Mouse (Mus musculus) myocyte (in vitro differentiated cells): ENCODE results near the gene Gm42791. TPM values are rescaled to one million over a fixed set of nuclear protein-coding genes. Genes with fewer than 3 reads are reported as not detected.

Experiments used
- H3K27me3 ChIP-seq: one replicate; pipeline ENCODE4 v1.6.1; 2011; ENCODE audit not compliant: control insufficient read depth, insufficient read depth, insufficient read length
- H3K36me3 ChIP-seq: one replicate; pipeline ENCODE4 v1.6.1; 2011; ENCODE audit not compliant: control insufficient read depth, insufficient read depth
- H3K4me2 ChIP-seq: one replicate; pipeline ENCODE4 v1.6.1; 2011; ENCODE audit warnings: low read depth, control low read depth
- H3K4me3 ChIP-seq: one replicate; pipeline ENCODE4 v1.5.1; 2011; ENCODE audit warnings: mild to moderate bottlenecking, control low read depth, moderate library complexity
- H3K79me2 ChIP-seq: one replicate; pipeline ENCODE4 v1.6.1; 2011; ENCODE audit not compliant: control insufficient read depth, insufficient read depth
- H3ac ChIP-seq: one replicate; pipeline ENCODE4 v1.6.1; 2011; ENCODE audit not compliant: control insufficient read depth, insufficient read length
- CEBPB ChIP-seq: IDR thresholded peaks from 2 replicates; pipeline ENCODE4 v1.6.1; 2011; ENCODE audit warnings: mild to moderate bottlenecking, moderate library complexity; ENCODE audit not compliant: poor library complexity, insufficient read depth, severe bottlenecking
- E2F4 ChIP-seq: IDR thresholded peaks from one replicate; pipeline ENCODE4 v1.6.1; 2011; ENCODE audit warnings: mild to moderate bottlenecking, control low read depth, moderate library complexity; ENCODE audit not compliant: insufficient read depth
- MAX ChIP-seq: IDR thresholded peaks from one replicate; pipeline ENCODE4 v1.6.1; 2011; ENCODE audit warnings: low read depth, mild to moderate bottlenecking, control low read depth
- MYOD1 ChIP-seq, 3 experiments: IDR thresholded peaks; one replicate each; pipeline ENCODE4 v1.6.1; 2011; ENCODE audit warnings: control low read depth in 2 of 3, low read depth in 2 of 3, mild to moderate bottlenecking in 2 of 3, moderate library complexity in 1 of 3; ENCODE audit not compliant: insufficient read length in 2 of 3, control insufficient read depth in 1 of 3
- MYOG ChIP-seq, 3 experiments: IDR thresholded peaks; one replicate each; pipeline ENCODE4 v1.6.1; 2011; ENCODE audit warnings: control low read depth in 2 of 3, low read depth in 2 of 3, mild to moderate bottlenecking in 2 of 3; ENCODE audit not compliant: insufficient read length in 2 of 3, control insufficient read depth in 1 of 3, insufficient read depth in 1 of 3
- POLR2A ChIP-seq: IDR thresholded peaks from one replicate; pipeline ENCODE4 v1.6.1; 2011; ENCODE audit warnings: low read depth, mild to moderate bottlenecking, control low read depth, moderate library complexity; ENCODE audit not compliant: insufficient read length
- POLR2AphosphoS2 ChIP-seq: IDR thresholded peaks from one replicate; pipeline ENCODE4 v1.6.1; 2011; ENCODE audit warnings: low read depth, control low read depth; ENCODE audit not compliant: insufficient read length
- REST ChIP-seq: IDR thresholded peaks from one replicate; pipeline ENCODE4 v1.6.1; 2011; ENCODE audit warnings: mild to moderate bottlenecking, control low read depth, moderate library complexity; ENCODE audit not compliant: insufficient read depth, insufficient read length
- SRF ChIP-seq: IDR thresholded peaks from one replicate; pipeline ENCODE4 v1.6.1; 2011; ENCODE audit warnings: low read depth; ENCODE audit not compliant: control insufficient read depth, insufficient read length
- TCF12 ChIP-seq: IDR thresholded peaks from one replicate; pipeline ENCODE4 v1.6.1; 2011; ENCODE audit warnings: mild to moderate bottlenecking, control low read depth; ENCODE audit not compliant: poor library complexity, insufficient read depth, severe bottlenecking
- TCF3 ChIP-seq: IDR thresholded peaks from one replicate; pipeline ENCODE4 v1.6.1; 2011; ENCODE audit warnings: low read depth, control low read depth; ENCODE audit not compliant: insufficient read length
- USF1 ChIP-seq: IDR thresholded peaks from one replicate; pipeline ENCODE4 v1.6.1; 2011; ENCODE audit warnings: low read depth, mild to moderate bottlenecking, control low read depth, moderate library complexity
- polyA plus RNA-seq: library from polyadenylated mRNA; unstranded; fragments of >200 nt; fragmentation: generic; extraction: Trizol; gene quantifications from one replicate; pipeline ENCODE4 v1.2.1, GENCODE M21; 2012; ENCODE audit warnings: missing spikeins

Gene Gm42791
- polyA plus RNA-seq, 1 experiment: 0.11 TPM

DNA sequence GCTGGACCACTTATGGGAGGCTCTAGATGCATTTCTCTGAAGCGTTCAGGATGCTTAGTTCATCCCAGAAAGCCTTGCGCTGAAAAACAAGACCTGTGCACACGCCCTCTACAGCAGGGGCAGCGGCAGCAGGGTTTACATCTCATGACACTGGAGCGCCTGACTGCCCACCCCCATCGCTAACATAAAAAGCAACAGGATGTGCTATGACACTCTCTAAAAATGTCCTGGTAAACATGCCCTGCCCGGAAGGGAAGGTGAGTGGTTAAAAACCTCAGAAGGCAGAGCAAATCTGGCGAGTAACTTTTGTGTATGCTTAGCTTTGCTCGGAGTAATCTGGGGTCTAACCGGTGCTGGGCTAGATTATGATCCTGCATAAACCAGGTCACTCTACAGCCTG, 128.4 kb downstream of the Gm42791 start:
- H3K79me2 ChIP-seq: no peaks in the 10 kb centered on the region
- no peak for TF ChIP-seq POLR2AphosphoS2
- H3K27me3 ChIP-seq: no peaks in the 10 kb centered on the region
- no peaks in the 10 kb centered on the region for H3K36me3 ChIP-seq
- no peak overlapping the region for H3K4me2 ChIP-seq
- H3ac ChIP-seq: no peak overlapping the region
- H3K4me3 ChIP-seq: no peak overlapping the region

DNA sequence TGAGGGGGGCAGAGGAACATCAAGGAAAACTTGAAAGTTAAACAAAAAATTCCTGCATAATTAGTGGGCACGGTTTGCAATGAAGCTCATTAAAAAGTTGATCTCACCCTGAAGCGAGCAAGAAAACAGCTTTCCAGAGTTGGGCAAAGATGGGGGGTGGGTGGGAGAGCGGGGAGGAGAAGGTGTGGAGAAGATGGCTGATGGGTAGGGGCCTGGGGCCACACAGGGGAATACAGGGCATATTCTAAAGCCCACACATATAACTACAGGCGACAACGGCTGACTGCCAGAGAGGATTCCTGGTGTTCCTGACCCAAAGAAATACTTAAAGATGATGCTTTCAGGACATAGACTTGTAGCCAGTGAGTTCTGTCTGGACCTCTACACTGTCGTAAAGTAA, 131.5 kb downstream of the Gm42791 start:
- Histone ChIP-seq H3K79me2 (no peaks in the 10 kb centered on the region), H3K4me2 (no peak overlapping the region), H3K4me3 (no peak overlapping the region), H3ac (no peak overlapping the region), H3K36me3 (no peaks in the 10 kb centered on the region), H3K27me3 (no peaks in the 10 kb centered on the region)
- TF ChIP-seq USF1: no peak
- TF ChIP-seq SRF: no peak
- no peak for TF ChIP-seq MYOD1 (IDR thresholded peaks at IDR 0.05; ENCODE audit: control insufficient read depth in 1 of 3, insufficient read length in 2 of 3, low read depth in 2 of 3)
- TF ChIP-seq REST: no peak
- no peak for TF ChIP-seq TCF3
- no peak for TF ChIP-seq MYOG (IDR thresholded peaks at IDR 0.05; ENCODE audit: control insufficient read depth in 1 of 3, insufficient read depth in 1 of 3, insufficient read length in 2 of 3, low read depth in 2 of 3)
- no peak for TF ChIP-seq TCF12
- TF ChIP-seq CEBPB: no peak
- no peak for TF ChIP-seq POLR2AphosphoS2
- TF ChIP-seq POLR2A: no peak
- no peak for TF ChIP-seq E2F4
- TF ChIP-seq MAX: no peak

DNA sequence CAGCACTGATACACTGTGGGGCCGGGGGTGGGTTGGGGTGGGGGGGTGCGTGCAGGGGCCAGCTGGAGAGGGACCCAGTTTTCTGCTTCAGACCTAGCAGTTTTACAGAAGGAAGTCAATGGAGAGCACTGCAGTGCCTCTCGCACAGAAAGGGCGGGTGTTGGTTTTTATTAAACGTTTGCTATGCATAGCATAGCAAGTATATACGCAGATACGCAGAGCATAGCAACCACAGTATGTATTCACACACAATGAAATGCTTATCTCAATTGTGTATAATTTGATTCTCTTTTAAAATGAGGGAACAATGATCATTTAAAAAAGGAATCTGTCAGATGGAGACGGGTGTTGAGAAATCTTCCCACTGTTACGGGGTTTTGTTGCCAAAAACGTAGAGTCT, 132.1 kb downstream of the Gm42791 start:
- Histone ChIP-seq H3K79me2 (no peaks in the 10 kb centered on the region), H3K4me2 (no peak overlapping the region), H3K4me3 (no peak overlapping the region), H3ac (no peak overlapping the region), H3K36me3 (no peaks in the 10 kb centered on the region), H3K27me3 (no peaks in the 10 kb centered on the region)
- no peak for TF ChIP-seq POLR2AphosphoS2
- no peak for TF ChIP-seq USF1
- TF ChIP-seq MYOG (IDR thresholded peaks at IDR 0.05; ENCODE audit: control insufficient read depth in 1 of 3, insufficient read depth in 1 of 3, insufficient read length in 2 of 3, low read depth in 2 of 3): no peak
- no peak for TF ChIP-seq CEBPB
- no peak for TF ChIP-seq POLR2A
- TF ChIP-seq REST: no peak
- no peak for TF ChIP-seq TCF3
- no peak for TF ChIP-seq MYOD1 (IDR thresholded peaks at IDR 0.05; ENCODE audit: control insufficient read depth in 1 of 3, insufficient read length in 2 of 3, low read depth in 2 of 3)
- TF ChIP-seq MAX: no peak
- no peak for TF ChIP-seq E2F4

DNA sequence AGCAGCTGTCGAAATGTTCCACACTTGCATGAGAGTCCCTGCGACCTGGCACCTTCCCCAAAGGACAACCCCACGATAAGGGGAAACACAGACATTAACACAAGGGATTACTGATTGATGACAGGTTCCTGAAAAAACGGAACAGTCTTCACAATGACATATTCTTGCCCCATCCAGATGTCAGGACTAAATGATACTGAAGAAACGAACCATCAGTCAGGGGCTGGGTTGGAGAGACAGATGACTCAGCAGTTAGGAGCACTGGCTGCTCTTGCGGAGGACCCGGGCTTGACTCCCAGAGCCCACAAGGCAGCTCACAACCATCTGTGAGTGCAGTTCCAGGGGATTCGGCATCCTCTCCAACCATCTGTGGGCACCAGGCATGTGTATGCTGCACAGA, 132.8 kb downstream of the Gm42791 start:
- H3K4me2 ChIP-seq: no peak overlapping the region
- H3K79me2 ChIP-seq: no peaks in the 10 kb centered on the region
- H3K4me3 ChIP-seq: no peak overlapping the region
- H3K36me3 ChIP-seq: no peaks in the 10 kb centered on the region
- H3K27me3 ChIP-seq: no peaks in the 10 kb centered on the region
- no peak overlapping the region for H3ac ChIP-seq
- TF ChIP-seq MYOD1 (IDR thresholded peaks at IDR 0.05; ENCODE audit: control insufficient read depth in 1 of 3, insufficient read length in 2 of 3, low read depth in 2 of 3): no peak
- TF ChIP-seq E2F4: no peak
- no peak for TF ChIP-seq CEBPB
- TF ChIP-seq TCF12: no peak
- TF ChIP-seq USF1: no peak
- no peak for TF ChIP-seq MYOG (IDR thresholded peaks at IDR 0.05; ENCODE audit: control insufficient read depth in 1 of 3, insufficient read depth in 1 of 3, insufficient read length in 2 of 3, low read depth in 2 of 3)
- no peak for TF ChIP-seq REST
- TF ChIP-seq TCF3: no peak

DNA sequence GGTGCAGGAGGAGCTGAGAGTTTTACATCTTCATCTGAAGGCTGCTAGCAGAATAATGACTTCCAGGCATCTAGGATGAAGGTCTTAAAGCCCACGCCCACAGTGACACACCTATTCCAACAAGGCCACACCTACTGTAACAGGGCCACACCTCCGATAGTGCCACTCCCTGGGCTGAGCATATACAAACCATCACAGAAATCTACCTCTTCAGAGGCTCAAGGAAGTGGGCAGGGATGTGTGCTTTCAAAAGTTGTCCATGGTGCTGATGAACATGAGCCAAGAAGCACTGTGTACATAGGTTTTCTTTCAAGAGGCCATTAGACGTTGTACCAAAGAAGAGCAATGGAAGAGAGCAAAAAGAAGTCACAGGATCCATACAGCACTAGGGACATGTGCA, 137.4 kb downstream of the Gm42791 start:
- TF ChIP-seq TCF12 (no peak), MAX (no peak), MYOG (IDR thresholded peaks at IDR 0.05; ENCODE audit: control insufficient read depth in 1 of 3, insufficient read depth in 1 of 3, insufficient read length in 2 of 3, low read depth in 2 of 3) (no peak), POLR2AphosphoS2 (no peak), CEBPB (no peak), SRF (no peak), TCF3 (no peak), USF1 (no peak), POLR2A (no peak), E2F4 (no peak), MYOD1 (IDR thresholded peaks at IDR 0.05; ENCODE audit: control insufficient read depth in 1 of 3, insufficient read length in 2 of 3, low read depth in 2 of 3) (no peak), REST (no peak)
- no peaks in the 10 kb centered on the region for H3K27me3 ChIP-seq
- H3ac ChIP-seq: no peak overlapping the region
- H3K4me2 ChIP-seq: no peak overlapping the region
- no peaks in the 10 kb centered on the region for H3K36me3 ChIP-seq
- H3K79me2 ChIP-seq: no peaks in the 10 kb centered on the region
- H3K4me3 ChIP-seq: no peak overlapping the region
